Mouse (Mus musculus) neural tube, embryonic 15.5 days (tissue): ENCODE results near the gene Gm17387. TPM values are rescaled to one million over a fixed set of nuclear protein-coding genes. Genes with fewer than 3 reads are reported as not detected.

Experiments
- ATAC-seq: fragments of 200-750 bp; cut with Nextera tagmentation; 2 replicates; pipeline ENCODE4 v1.8.0; 2017; ENCODE audit warnings: mild to moderate bottlenecking, moderate TSS enrichment, moderate library complexity; ENCODE audit not compliant: low FRiP score
- H3K27ac ChIP-seq: fragments of 300-500 bp; sonication (generic); replicated peaks from 2 replicates; pipeline ENCODE4 v1.5.1; 2015; ENCODE audit warnings: mild to moderate bottlenecking, inconsistent platforms
- H3K27me3 ChIP-seq: fragments of 300-500 bp; sonication (generic); replicated peaks from 2 replicates; pipeline ENCODE4 v1.6.1; 2015; ENCODE audit warnings: inconsistent platforms
- H3K36me3 ChIP-seq: fragments of 300-500 bp; sonication (generic); 2 replicates; pipeline ENCODE4 v1.6.1; 2015; ENCODE audit warnings: inconsistent platforms
- H3K4me1 ChIP-seq: fragments of 300-500 bp; sonication (generic); 2 replicates; pipeline ENCODE4 v1.6.1; 2015; ENCODE audit warnings: inconsistent platforms
- H3K4me2 ChIP-seq: fragments of 300-500 bp; sonication (generic); 2 replicates; pipeline ENCODE4 v1.6.1; 2015; ENCODE audit warnings: inconsistent platforms, mild to moderate bottlenecking, moderate library complexity
- H3K4me3 ChIP-seq: fragments of 300-500 bp; sonication (generic); replicated peaks from 2 replicates; pipeline ENCODE4 v1.5.1; 2015; ENCODE audit warnings: mild to moderate bottlenecking, inconsistent platforms
- H3K9ac ChIP-seq: fragments of 300-500 bp; sonication (generic); replicated peaks from 2 replicates; pipeline ENCODE4 v1.6.1; 2015; ENCODE audit warnings: mild to moderate bottlenecking, inconsistent platforms
- H3K9me3 ChIP-seq: fragments of 300-500 bp; sonication (generic); replicated peaks from 2 replicates; pipeline ENCODE4 v1.6.1; 2016; ENCODE audit warnings: inconsistent platforms
- WGBS: fragments of 180-500 bp; shearing (Covaris S2); methylation state at CpG from one replicate; pipeline ENCODE4 v1.1.7; 2015; ENCODE audit warnings: mixed read lengths; 5-methylcytosine and 5-hydroxymethylcytosine counted together
- polyA plus RNA-seq: library from polyadenylated mRNA; unstranded; fragments of >200 nt; fragmentation: Nextera tagmentation; extraction: Ambion mirVana; gene quantifications from 2 replicates; pipeline ENCODE4 v1.2.1, GENCODE M21; 2015

The Gm17387 gene
- not detected in 2 replicates for polyA plus RNA-seq

DNA sequence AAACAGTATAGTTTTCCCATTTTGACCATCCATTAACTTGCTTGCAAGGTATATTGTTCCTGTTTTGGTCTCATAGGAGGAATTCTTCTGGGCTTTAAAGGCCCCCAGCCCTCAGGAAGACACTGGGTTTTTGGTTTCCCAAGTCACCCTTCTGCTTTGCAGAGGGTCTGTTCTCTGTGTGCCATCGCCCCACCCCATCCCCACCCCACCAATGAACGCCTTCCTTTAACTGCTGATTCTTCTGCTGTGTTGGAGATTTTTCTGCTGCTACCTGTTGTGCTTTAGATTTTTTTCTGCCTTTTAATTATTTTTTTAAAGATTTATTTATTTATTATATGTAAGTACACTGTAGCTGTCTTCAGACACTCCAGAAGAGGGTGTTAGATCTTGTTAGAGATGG lies at the start of gene Gm17387:
Gene Gm17387, plus strand, starts transcription at position 301 of the 400 bp plus-strand sequence.
- H3K9ac ChIP-seq: no peak within 1 kb of the TSS
- H3K9me3 ChIP-seq: no peaks in the 10 kb centered on the region
- H3K4me1 ChIP-seq: no peaks in the 10 kb centered on the region
- H3K4me3 ChIP-seq: no peak within 1 kb of the TSS
- H3K4me2 ChIP-seq: no peak within 1 kb of the TSS
- no peaks in the 10 kb centered on the region for H3K27me3 ChIP-seq
- 84% methylated on average over 2 of the region's 2 CpGs for WGBS
- no peaks in the 10 kb centered on the region for H3K36me3 ChIP-seq
- no peak for ATAC-seq
- H3K27ac ChIP-seq: no peak within 1 kb of the TSS

DNA sequence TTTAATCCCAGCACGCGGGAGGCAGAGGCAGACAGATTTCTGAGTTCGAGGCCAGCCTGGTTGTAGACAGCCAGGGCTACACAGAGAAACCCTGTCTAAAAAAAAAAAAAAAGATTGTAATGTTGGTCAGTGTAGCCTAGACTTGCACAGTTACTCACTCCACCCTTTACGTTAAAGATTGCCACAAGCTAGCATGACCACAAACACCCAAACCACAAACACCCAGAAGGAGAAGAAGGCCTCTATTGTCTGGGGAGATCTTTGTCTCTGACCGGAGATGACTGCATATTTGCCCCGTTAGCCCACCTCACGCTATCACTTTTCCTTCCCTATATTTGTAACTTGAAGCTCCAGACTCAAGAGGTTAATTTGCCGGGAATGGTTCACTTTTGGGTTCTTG lies 47.2 kb upstream of the Gm17387 start:
- Histone ChIP-seq H3K36me3 (no peaks in the 10 kb centered on the region), H3K4me1 (no peaks in the 10 kb centered on the region), H3K9ac (no peak overlapping the region), H3K27ac (no peak overlapping the region), H3K9me3 (no peaks in the 10 kb centered on the region), H3K4me2 (no peak overlapping the region), H3K27me3 (no peaks in the 10 kb centered on the region), H3K4me3 (no peak overlapping the region)
- ATAC-seq: no peak
- 94% methylated on average over 8 of the region's 8 CpGs for WGBS

DNA sequence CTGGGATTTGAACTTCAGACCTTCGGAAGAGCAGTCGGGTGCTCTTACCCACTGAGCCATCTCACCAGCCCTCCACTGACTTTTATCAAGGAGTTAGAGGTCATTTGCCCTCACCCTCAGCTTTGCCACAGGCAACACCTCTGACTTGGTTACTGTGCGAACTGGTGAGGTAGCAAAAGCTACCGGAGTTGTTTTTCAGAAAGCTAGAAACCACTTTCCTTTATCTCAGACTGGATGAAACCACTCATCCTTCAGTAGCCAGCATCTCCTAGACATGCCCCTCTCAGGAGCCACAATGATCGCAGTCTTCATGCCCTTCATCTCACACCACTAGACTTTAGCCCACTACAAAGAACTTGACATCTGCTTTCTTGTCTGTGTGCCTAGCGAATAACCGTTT lies 46.0 kb upstream of the Gm17387 start:
- H3K9ac ChIP-seq: no peak overlapping the region
- H3K4me3 ChIP-seq: no peak overlapping the region
- H3K27me3 ChIP-seq: no peaks in the 10 kb centered on the region
- no peak overlapping the region for H3K27ac ChIP-seq
- 94% methylated on average over 7 of the region's 7 CpGs for WGBS
- H3K9me3 ChIP-seq: no peaks in the 10 kb centered on the region
- no peaks in the 10 kb centered on the region for H3K36me3 ChIP-seq
- H3K4me2 ChIP-seq: no peak overlapping the region
- ATAC-seq: no peak
- H3K4me1 ChIP-seq: no peaks in the 10 kb centered on the region

DNA sequence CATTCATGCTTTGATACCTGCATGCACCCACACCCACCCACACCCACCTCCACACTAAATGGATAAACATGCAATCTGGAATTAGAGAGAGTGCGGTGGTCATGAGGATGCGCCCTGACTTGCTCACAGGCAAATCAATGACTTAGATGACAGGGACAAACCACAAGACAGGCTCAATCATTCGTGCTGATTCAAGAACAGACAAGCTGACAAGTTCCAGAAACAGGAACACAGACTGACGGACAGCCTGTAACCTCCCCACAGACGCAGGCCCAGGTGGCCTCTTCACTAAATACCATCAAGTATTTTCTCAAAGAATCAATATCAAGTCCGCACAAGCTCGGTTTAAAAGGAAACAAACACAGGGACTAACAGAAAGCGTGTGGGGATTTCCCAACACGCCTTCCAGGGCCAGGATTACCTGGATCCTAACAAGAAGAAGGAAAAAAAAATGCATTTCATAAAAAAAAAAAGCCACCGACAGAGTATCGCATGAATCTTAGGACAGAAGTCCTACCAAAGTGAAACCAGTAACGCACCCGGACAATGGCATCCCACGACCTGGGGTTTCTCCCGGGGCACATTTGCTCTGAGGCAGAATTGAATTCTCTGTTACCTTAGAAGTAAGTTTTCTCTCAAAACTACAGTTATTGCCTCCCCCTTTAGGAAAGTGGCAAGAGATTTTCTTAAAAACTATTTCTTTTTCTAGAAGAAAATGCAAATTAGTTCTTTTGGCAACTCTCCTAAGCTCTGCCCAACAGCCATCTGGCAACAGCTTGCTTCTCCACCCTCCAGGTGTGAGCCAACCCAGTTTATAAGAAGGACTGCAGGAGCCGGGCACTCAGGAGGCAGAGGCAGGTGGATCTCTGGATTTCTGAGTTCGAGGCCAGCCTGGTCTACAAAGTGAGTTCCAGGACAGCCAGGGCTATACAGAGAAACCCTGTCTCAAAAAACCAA lies 41.5 kb upstream of the Gm17387 start:
- no peaks in the 10 kb centered on the region for H3K9me3 ChIP-seq
- no peak overlapping the region for H3K4me2 ChIP-seq
- 91% methylated on average over 17 of the region's 17 CpGs for WGBS
- H3K4me1 ChIP-seq: no peaks in the 10 kb centered on the region
- no peak overlapping the region for H3K4me3 ChIP-seq
- no peaks in the 10 kb centered on the region for H3K27me3 ChIP-seq
- no peak for ATAC-seq
- no peaks in the 10 kb centered on the region for H3K36me3 ChIP-seq
- H3K27ac ChIP-seq: no peak overlapping the region
- H3K9ac ChIP-seq: no peak overlapping the region

DNA sequence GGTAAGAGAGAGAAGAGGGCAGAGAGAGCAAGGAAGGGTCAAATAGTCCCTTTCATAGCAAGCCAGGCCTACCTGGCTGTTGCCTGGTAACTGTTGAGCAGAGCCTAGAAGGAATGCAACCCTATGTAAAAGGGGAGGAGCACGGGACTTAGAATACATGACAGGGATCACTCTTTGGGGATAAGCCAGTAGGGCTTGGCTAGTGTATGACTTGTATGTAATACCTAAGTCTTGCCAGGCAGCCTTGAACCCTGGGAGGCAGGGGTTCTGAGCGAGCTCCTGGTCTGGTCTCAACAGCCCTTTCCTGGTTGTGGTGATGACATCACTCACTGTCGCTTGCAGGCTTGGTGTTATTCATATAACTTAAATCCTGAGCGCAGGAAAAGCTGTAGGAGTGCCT lies 39.9 kb upstream of the Gm17387 start:
- Histone ChIP-seq H3K9ac (no peak overlapping the region), H3K27ac (no peak overlapping the region), H3K4me1 (no peaks in the 10 kb centered on the region), H3K36me3 (no peaks in the 10 kb centered on the region), H3K27me3 (no peaks in the 10 kb centered on the region), H3K4me2 (no peak overlapping the region), H3K4me3 (no peak overlapping the region), H3K9me3 (no peaks in the 10 kb centered on the region)
- no peak for ATAC-seq
- 82% methylated on average over 4 of the region's 4 CpGs for WGBS

- no peak for ATAC-seq
These were observed 38.7 kb upstream of the Gm17387 start for GRCm38 (mm10) chr7:140990185-140990584.

DNA sequence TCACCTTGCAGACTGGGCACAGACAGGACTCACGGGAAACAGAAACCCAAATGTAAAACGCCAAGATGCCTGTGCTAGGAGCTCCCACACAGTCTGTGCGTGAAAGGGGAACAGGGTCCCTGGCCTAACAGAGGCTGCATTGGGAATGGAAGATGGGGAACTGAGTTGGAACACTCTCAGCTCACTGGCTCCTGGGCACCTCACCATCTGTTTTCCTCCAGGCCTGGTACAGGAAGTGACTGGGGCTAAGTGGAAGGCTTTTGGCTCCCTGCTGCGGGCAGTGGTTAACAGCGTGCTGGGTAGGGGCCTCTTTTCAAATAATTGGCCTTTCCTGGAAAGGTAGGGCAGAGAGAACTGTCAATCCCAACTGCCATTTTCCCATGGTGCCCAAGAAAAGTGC lies 38.3 kb upstream of the Gm17387 start:
- Histone ChIP-seq H3K4me3 (no peak overlapping the region), H3K4me2 (no peak overlapping the region), H3K4me1 (no peaks in the 10 kb centered on the region), H3K27me3 (no peaks in the 10 kb centered on the region), H3K36me3 (no peaks in the 10 kb centered on the region), H3K27ac (no peak overlapping the region), H3K9ac (no peak overlapping the region), H3K9me3 (no peaks in the 10 kb centered on the region)
- no peak for ATAC-seq
- 76% methylated on average over 5 of the region's 5 CpGs for WGBS

More at GRCm38 (mm10) chr7:140990185-140990584, 38.7 kb upstream of the Gm17387 start:
- H3K9me3 ChIP-seq: no peaks in the 10 kb centered on the region
- no peak overlapping the region for H3K4me3 ChIP-seq
- H3K4me2 ChIP-seq: no peak overlapping the region
- no peaks in the 10 kb centered on the region for H3K36me3 ChIP-seq
- no peak overlapping the region for H3K9ac ChIP-seq
- H3K4me1 ChIP-seq: no peaks in the 10 kb centered on the region
- H3K27ac ChIP-seq: no peak overlapping the region
- 76% methylated on average over 6 of the region's 6 CpGs for WGBS
- no peaks in the 10 kb centered on the region for H3K27me3 ChIP-seq

DNA sequence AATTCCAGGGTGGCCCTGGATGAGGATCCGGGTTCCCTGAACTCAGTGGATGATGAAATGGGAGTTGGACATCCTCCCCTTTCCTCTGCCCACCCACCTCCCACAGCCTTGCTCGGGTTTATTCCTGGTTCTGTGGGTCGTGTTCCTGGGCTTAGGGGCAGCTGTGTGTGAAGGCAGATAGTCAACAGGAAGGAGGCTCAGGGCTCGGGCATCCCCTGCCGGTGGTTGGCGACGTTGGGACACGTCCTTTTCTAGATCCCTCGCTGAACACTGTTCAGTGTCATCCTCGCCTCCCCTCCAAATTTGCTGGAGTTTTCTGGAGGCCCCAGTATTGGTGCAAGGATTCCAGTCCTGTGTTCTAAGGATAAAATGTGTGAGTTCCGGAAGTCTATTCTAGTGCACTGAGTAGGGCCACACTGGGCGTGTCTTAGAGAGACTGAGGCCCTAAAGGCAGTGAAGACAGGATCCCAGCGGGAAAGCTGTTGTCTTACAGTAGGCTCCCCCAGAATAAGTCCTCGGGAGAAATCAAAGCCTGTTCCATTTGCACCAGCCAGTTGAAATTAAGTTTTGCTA lies 37.7 kb upstream of the Gm17387 start:
- H3K27ac ChIP-seq: no peak overlapping the region
- no peaks in the 10 kb centered on the region for H3K36me3 ChIP-seq
- no peak overlapping the region for H3K4me2 ChIP-seq
- H3K9ac ChIP-seq: no peak overlapping the region
- no peak overlapping the region for H3K4me3 ChIP-seq
- no peak for ATAC-seq
- H3K27me3 ChIP-seq: no peaks in the 10 kb centered on the region
- 93% methylated on average over 14 of the region's 14 CpGs for WGBS
- H3K4me1 ChIP-seq: no peaks in the 10 kb centered on the region
- H3K9me3 ChIP-seq: no peaks in the 10 kb centered on the region

- no peak overlapping the region for H3K27ac ChIP-seq
- H3K36me3 ChIP-seq: no peaks in the 10 kb centered on the region
- H3K9me3 ChIP-seq: no peaks in the 10 kb centered on the region
- ATAC-seq: no peak
- no peaks in the 10 kb centered on the region for H3K27me3 ChIP-seq
- no peak overlapping the region for H3K4me2 ChIP-seq
- WGBS: 58% methylated on average over 1 of the region's 1 CpGs
- H3K9ac ChIP-seq: no peak overlapping the region
- H3K4me1 ChIP-seq: no peaks in the 10 kb centered on the region
- H3K4me3 ChIP-seq: no peak overlapping the region
These were observed 31.1 kb upstream of the Gm17387 start for GRCm38 (mm10) chr7:140997817-140998216.

GRCm38 (mm10) chr7:140998853-140999700 lies 29.9 kb upstream of the Gm17387 start:
- no peak overlapping the region for H3K4me2 ChIP-seq
- no peak overlapping the region for H3K27ac ChIP-seq
- no peaks in the 10 kb centered on the region for H3K27me3 ChIP-seq
- ATAC-seq: no peak
- no peaks in the 10 kb centered on the region for H3K4me1 ChIP-seq
- H3K36me3 ChIP-seq: no peaks in the 10 kb centered on the region
- 89% methylated on average over 11 of the region's 11 CpGs for WGBS
- H3K9me3 ChIP-seq: no peaks in the 10 kb centered on the region
- no peak overlapping the region for H3K9ac ChIP-seq
- H3K4me3 ChIP-seq: no peak overlapping the region

DNA sequence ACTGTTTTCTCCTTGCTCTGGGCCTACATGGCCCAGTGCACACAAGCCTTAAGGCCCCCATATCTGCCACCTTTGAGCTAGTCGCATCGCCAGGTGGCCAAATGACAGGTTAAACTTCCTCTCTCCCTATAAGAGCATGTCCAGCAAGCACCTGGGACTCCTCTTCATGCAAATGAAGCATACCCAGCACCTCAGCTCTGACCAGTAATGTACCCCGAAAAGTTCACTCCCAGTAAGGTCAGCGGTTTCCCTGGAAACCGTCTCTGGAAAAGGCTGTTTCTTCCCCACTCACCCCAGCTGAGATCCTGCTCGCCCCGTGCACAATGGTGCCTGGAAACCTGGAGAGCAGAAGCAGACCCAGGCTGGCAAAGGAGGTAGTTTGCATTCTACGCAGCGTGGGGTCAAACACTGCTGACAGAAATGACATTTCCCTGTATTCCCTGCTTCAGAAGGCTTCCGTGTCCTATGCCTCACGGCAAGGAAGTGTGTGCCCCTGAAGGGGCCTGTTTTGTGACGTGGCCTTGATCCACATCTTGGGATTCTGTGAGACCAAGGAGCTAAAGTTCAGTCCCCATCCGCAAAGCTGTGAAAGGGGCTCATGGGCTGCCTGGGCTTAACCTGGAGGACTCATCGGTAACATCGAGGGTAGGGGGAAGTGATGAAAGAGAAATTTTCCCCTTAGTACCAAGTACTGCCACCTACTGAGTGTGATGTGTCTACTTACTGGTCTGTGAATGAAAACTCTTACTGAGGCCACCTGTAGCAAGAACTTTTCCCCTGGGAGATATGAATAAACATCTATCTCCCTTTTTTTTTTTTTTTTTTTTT lies 27.8 kb upstream of the Gm17387 start:
- Histone ChIP-seq H3K9me3 (no peaks in the 10 kb centered on the region), H3K4me2 (no peak overlapping the region), H3K4me1 (no peaks in the 10 kb centered on the region), H3K4me3 (no peak overlapping the region), H3K9ac (no peak overlapping the region), H3K27ac (no peak overlapping the region), H3K36me3 (no peaks in the 10 kb centered on the region), H3K27me3 (no peaks in the 10 kb centered on the region)
- WGBS: 77% methylated on average over 15 of the region's 15 CpGs
- ATAC-seq: no peak
